Mouse (Mus musculus) common myeloid progenitor, adult 5-6 weeks (primary cell): ENCODE results near the gene Ang. TPM values are rescaled to one million over a fixed set of nuclear protein-coding genes. Genes with fewer than 3 reads are reported as not detected.

Source experiments
- total RNA-seq: library from RNA; stranded (forward); fragments of 200-1000, 187-1606 nt; gene quantifications from 2 replicates; pipeline ENCODE4 v1.2.3, GENCODE M21; 2017

Ang gene
- total RNA-seq, 1 experiment from 2014 or later = 1.1 TPM

Other genes starting within 250 kb of the Ang start
- 12.7 and 19.3 TPM in 2 replicates for gene Tep1, start 220.6 kb upstream of the Ang start, total RNA-seq
- gene Klhl33, start 193.6 kb upstream of the Ang start, total RNA-seq = 0.32 TPM in 1 of 2 replicates, not detected in the other
- gene Osgep, start 166.3 kb upstream of the Ang start, total RNA-seq = 110 and 124 TPM in 2 replicates
- gene Apex1, start 166.2 kb upstream of the Ang start, total RNA-seq = 206 and 222 TPM in 2 replicates
- gene Pip4p1, start 160.3 kb upstream of the Ang start, total RNA-seq = 15.6 and 17.3 TPM in 2 replicates
- 144 and 156 TPM in 2 replicates for gene Pnp, start 160.1 kb upstream of the Ang start, total RNA-seq
- 34.9 and 44.0 TPM in 2 replicates for gene Gm49342, start 146.6 kb upstream of the Ang start, total RNA-seq
- 1.5 and 5.4 TPM in 2 replicates for gene Pnp2, start 135.2 kb upstream of the Ang start, total RNA-seq
- gene Rnase10, start 83.4 kb upstream of the Ang start, total RNA-seq = not detected in 2 replicates
- gene Rnase9, start 49.3 kb upstream of the Ang start, total RNA-seq = not detected in 2 replicates
- not detected in 2 replicates for gene Rnase11, start 41.0 kb upstream of the Ang start, total RNA-seq
- not detected in 2 replicates for gene Rnase12, start 33.5 kb upstream of the Ang start, total RNA-seq
- not detected in 2 replicates for gene Olfr750, start 16.7 kb upstream of the Ang start, total RNA-seq
- 0.82 and 2.5 TPM in 2 replicates for gene Rnase4, start 73 bp upstream of the Ang start, total RNA-seq
- gene Eddm3b, start 23.3 kb downstream of the Ang start, total RNA-seq = not detected in 2 replicates
- 49.7 and 62.1 TPM in 2 replicates for gene Rnase6, start 32.8 kb downstream of the Ang start, total RNA-seq
- gene Rnase1, start 55.6 kb downstream of the Ang start, total RNA-seq = not detected in 2 replicates
- gene Rnase2b, start 71.1 kb downstream of the Ang start, total RNA-seq = not detected in 2 replicates
- gene Ang2, start 108.0 kb downstream of the Ang start, total RNA-seq = not detected in 2 replicates
- not detected in 2 replicates for gene Ear14, start 112.2 kb downstream of the Ang start, total RNA-seq
- gene Rnase2a, start 165.0 kb downstream of the Ang start, total RNA-seq = not detected in 2 replicates